Mouse (Mus musculus) hindbrain, postnatal 0 days (tissue): ENCODE measurements at regions not wholly inside any gene's neighbourhood (a gene's known extent, or its start where the extent isn't known, plus 50 kb on each side); places are given as distances from the start of the nearest gene placed in this dataset.

ENCODE experiments used
- ATAC-seq: fragments of 200-750 bp; cut with Nextera tagmentation; 2 replicates; pipeline ENCODE4 v1.8.0; 2017; ENCODE audit warnings: mild to moderate bottlenecking, moderate TSS enrichment, moderate library complexity
- DNase-seq: peaks from one replicate; pipeline ENCODE4 v3.0.0-alpha.2; 2015; ENCODE audit warnings: low spot score
- H3K27ac ChIP-seq: fragments of 300-500 bp; sonication (generic); 2 replicates; pipeline ENCODE4 v1.5.1; 2014; ENCODE audit warnings: mild to moderate bottlenecking
- H3K27me3 ChIP-seq: fragments of 300-500 bp; sonication (generic); 2 replicates; pipeline ENCODE4 v1.6.1; 2014; ENCODE audit warnings: low read length, mixed read lengths; ENCODE audit not compliant: insufficient read depth
- H3K36me3 ChIP-seq: fragments of 300-500 bp; sonication (generic); 2 replicates; pipeline ENCODE4 v1.6.1; 2014; ENCODE audit warnings: low read length, mixed read lengths; ENCODE audit not compliant: insufficient read depth
- H3K4me1 ChIP-seq: fragments of 300-500 bp; sonication (generic); 2 replicates; pipeline ENCODE4 v1.6.1; 2014; ENCODE audit warnings: antibody characterized with exemption, low read length, mixed read lengths; ENCODE audit not compliant: insufficient read depth
- H3K4me2 ChIP-seq: fragments of 300-500 bp; sonication (generic); 2 replicates; pipeline ENCODE4 v1.6.1; 2014; ENCODE audit warnings: low read depth, mild to moderate bottlenecking, low read length, moderate library complexity, mixed read lengths
- H3K4me3 ChIP-seq: fragments of 300-500 bp; sonication (generic); 2 replicates; pipeline ENCODE4 v1.5.1; 2014; ENCODE audit warnings: low read length
- H3K9ac ChIP-seq: fragments of 300-500 bp; sonication (generic); replicated peaks from 2 replicates; pipeline ENCODE4 v1.6.1; 2014; ENCODE audit warnings: mild to moderate bottlenecking, low read length, moderate library complexity, mixed read lengths
- H3K9me3 ChIP-seq: fragments of 300-500 bp; sonication (generic); 2 replicates; pipeline ENCODE4 v1.6.1; 2016; ENCODE audit warnings: low read length, mixed read lengths
- CTCF ChIP-seq: IDR thresholded peaks from 2 replicates; pipeline ENCODE4 v1.5.1; 2016; ENCODE audit warnings: antibody characterized with exemption, control low read depth, low read depth
- WGBS: fragments of 180-500 bp; shearing (Covaris S2); extraction: QIAGEN DNeasy Blood & Tissue Kit; methylation state at CpG from one replicate; pipeline ENCODE4 v1.1.7; 2014; 5-methylcytosine and 5-hydroxymethylcytosine counted together

- DNase-seq (peak; percentile 37), ATAC-seq (peak; percentile 45; the same call in 1 of the 2 replicates)
- Histone ChIP-seq H3K27ac (no peak overlapping the region), H3K36me3 (no peaks in the 10 kb centered on the region), H3K27me3 (no peaks in the 10 kb centered on the region), H3K4me1 (no peaks in the 10 kb centered on the region), H3K9me3 (no peaks in the 10 kb centered on the region), H3K9ac (no peak overlapping the region), H3K4me2 (no peak overlapping the region), H3K4me3 (no peak overlapping the region)
- WGBS = 41% methylated on average over 3 of the region's 3 CpGs
- no peak; the same call in 1 of the 2 replicates for TF ChIP-seq CTCF
Observed at GRCm38 (mm10) chr13:106281181-106281580, 655.6 kb downstream of the Ipo11 start.

GRCm38 (mm10) chr13:106259874-106260273 lies 676.9 kb downstream of the Ipo11 start:
- no peak overlapping the region for H3K9ac ChIP-seq
- 70% methylated on average over 1 of the region's 1 CpGs for WGBS
- no peaks in the 10 kb centered on the region for H3K27me3 ChIP-seq
- TF ChIP-seq CTCF = no peak
- no peak overlapping the region for H3K4me3 ChIP-seq
- no peaks in the 10 kb centered on the region for H3K4me1 ChIP-seq
- DNase-seq = no peak
- H3K36me3 ChIP-seq = no peaks in the 10 kb centered on the region
- no peak overlapping the region for H3K4me2 ChIP-seq
- H3K27ac ChIP-seq = no peak overlapping the region
- H3K9me3 ChIP-seq = no peaks in the 10 kb centered on the region
- ATAC-seq = no peak
